Mouse (Mus musculus) NIH3T3 (cell line): ENCODE measurements around the gene Sh3bp5.

Source experiments
- DNase-seq: peaks from one replicate; pipeline ENCODE4 v3.0.0-alpha.2; 2012; ENCODE audit warnings: low read depth

Sh3bp5 gene

DNA sequence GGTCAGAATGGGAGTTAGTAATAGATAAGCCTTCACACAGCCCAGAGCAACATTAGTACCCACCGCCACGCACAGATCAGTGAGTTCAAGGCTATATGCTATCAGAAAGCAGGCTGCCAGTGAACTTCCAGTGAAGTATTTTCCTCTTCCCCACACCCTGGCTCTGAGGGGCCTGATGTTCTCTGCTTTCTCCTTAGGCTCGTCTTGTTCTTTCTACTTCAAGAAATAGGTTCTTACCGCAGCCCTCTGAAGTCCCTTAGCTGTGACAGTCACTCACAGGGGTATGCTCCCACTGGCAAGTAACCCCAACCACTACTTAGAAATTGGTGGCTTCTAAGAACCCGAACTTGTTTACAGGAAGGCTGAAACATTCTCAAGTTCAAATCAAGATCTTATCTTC, 2.8 kb downstream of the Sh3bp5 start:
- no peak for DNase-seq

DNA sequence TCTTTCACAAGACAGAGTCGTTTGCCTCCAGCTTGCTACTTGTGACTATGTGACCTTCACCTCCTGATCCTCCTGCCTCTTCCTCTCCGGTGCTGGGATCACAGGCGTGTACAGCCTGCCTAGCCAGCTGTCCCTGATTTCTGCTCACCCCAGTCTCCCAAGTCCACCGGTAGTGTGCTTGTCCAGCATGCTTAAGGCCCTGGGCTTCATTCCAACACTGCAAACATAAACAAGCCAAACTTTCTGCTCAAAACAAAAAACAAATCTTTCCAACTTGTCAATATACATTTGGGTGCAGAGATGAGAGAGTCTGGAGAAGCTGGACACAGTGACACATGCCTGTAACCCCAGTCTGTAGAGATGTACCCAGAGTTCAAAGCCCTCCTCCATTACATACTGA, 3.5 kb downstream of the Sh3bp5 start:
- peak; percentile 66 for DNase-seq

DNA sequence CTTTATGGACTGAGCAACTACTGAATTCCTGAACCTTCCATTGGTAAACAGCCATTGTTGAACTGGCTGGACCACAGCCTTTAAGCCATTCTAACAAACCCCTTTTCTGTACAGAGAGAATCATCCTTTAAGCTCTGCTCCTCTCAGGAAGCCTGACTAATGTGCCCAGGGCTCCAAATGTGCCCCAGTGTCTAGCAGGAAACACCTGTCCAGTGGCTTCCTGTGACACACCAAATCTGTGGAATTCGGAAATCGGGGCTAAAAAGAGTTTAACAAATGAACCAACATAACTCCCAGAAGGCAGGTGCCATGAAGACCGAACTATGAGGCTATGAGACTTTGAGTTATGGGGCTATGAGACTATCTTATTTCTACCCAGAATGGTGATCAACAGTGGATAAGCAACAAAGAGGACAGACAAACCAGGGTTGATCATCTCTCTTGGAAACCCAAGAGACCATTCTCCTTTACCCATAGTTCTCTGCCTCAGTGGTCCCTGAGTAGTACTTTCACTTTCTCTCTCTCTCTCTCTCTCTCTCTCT, 4.0 kb downstream of the Sh3bp5 start:
- DNase-seq = no peak

DNA sequence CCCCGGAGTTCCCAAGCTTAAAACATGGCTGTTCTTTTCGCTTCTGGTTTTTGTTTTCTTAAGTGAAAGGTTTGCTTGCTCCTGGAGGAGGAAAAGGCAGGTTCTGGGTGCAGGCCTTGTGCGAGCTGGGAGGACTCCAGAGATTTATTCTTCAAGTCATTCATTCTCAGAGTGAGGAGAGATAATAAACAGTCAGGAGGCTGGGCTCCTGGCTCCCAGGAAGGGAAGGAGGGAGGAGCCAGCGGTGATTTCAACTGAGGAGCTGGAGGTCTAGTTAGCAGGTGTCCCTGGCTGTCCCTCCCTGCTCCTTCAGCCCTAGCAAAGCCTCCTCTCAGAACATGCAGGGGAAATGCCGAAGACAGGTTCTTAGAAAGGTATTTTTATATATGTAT, 6.9 kb downstream of the Sh3bp5 start:
- DNase-seq = no peak

DNA sequence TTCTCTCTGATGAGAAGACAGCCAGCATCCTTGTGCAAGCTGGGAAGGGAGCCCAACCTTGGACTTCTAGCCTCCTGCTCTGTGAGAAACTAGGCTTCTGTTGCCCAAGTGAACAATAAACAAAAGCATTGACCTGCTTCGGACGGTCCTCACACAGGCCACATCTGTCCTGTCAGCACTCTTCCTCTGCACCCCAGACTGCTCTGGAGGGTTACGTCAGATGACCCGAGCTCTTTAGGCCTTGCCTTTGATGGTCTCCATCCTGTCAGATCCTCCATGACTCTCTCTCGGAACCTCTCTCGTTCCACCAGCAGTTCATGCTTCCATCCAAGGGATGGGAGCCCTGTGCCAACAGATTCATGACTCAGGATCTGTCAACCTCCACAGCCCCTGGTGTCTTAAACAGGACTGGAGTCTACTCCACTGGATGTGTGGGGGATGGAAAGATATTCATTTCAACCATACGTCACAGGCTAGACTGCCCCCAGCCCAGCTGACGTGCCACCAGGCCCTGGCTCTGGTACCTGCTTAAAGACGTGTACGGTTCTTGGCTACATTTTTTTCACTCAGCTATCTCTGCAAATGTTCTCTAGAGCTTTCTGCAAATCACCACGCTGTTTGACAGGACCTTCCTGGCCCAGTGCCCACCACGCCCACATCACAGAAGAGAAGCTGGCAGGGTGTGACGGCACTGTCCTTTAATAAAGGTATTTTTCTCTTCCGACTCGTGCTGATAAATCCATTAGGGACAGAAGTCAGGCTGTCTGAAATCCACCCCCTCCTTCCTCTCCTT, 7.5 kb downstream of the Sh3bp5 start:
- peak; percentile 38 for DNase-seq

DNA sequence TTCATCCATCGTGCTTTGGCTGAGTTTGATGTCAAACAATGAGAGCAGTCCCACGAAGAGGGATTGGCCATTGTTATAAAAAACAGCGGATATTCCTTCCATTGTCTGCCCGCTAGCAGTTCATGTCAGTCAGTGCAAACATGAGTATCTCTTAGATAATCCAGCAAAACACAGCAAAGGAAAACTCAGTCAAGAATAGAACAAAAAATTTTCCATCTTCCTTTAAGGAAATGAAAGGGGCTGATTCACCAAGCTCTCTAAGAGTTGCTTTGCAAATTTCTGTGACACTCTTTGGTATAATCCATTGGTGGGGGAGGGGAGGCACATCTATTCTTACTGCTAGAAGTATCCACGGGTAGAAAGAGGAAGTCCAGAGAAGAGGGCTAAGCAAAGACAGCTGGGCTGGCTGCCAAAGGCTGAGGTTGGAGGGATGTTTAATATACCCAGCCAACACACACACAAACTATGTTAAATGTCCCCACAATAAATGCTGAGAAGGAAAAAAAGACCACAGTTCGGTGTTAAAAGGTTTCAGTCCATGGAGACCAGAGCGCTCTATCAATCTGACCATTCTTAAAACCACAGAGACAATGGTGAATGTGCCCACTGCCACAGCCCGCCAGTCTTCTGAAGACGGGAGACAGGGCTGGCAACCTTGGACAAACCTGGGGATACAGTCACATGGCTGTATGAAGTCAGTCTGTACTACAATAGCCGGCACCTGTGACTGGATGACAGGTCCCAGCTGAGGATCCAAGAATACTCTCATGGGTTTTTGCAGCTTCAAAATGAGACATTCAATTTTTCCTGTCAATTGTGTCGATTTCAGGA, 12.7 kb downstream of the Sh3bp5 start:
- DNase-seq = peak; percentile 89

DNA sequence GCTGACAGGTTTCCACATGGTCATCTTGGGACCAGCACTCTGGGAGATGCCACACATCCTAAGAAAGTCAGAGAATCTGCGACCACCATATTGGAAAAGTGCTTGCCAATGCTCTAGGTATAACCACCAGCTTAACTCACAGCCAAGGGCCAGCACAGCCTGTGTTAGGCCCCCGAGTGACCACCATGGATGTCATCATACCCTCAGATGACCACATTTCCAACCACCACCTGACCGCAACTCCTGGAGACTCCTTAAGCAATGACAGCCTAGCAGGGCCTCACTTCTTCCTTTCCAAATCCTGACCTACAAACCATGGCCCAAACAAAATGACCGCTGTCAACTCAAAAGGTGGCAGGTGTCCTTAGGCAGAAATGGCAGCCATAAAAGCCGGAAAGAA, 13.5 kb downstream of the Sh3bp5 start:
- no peak for DNase-seq

DNA sequence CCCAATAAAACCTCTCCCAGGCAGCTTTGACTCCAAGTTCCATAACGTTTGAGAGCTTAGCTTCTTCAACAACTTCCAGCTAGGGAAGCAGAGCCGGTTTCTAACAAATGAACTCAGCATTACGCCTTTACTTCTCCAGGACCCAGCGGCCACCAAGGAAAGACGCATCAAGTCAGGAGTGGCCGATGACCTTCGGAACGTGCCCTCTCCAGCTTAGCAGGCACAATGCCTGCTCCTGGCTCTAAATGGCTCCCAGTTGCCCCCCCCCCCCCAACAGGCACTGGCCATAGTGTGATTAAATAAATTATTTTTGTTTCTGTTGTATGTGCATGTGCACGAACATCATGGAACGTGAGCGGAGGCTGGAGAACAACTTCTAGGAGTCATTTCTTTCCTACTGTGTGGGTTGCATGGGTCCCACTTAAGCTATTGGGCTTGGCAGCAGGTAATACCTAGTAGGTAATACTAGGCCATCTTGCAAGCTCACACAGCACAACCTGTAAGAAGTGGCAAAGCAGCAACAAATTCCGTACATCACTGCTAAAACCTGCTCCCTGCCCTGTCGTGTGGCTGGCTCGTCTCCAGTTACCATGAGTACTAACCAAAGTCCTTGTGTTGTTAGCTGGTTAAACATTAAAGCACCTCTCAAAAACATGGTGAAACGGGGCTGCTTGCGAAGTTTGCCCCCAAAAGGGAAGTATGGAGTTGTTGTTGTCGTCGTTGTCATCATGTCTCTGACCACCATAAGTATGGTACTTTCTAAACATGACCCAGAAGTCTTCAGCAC, 14.2 kb downstream of the Sh3bp5 start:
- DNase-seq = no peak

DNA sequence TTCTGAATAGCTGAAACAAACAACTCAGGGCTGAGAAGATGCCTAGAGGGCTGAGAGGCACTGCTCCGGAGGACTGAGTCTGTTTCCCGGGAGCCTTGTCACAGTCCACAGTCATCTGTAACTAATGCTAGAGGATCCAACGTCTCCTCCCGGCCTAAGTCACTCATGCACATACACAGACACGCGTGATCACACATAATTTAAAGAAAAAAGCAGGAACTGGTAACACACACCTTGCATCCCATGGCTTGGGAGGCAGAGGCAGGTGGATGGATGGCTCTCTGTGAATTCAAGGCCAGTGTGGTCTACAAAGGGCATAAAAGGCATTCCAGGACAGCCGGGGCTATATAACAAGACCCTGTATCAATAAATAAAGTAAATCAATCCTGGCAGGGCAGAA, 14.9 kb downstream of the Sh3bp5 start:
- no peak for DNase-seq

DNA sequence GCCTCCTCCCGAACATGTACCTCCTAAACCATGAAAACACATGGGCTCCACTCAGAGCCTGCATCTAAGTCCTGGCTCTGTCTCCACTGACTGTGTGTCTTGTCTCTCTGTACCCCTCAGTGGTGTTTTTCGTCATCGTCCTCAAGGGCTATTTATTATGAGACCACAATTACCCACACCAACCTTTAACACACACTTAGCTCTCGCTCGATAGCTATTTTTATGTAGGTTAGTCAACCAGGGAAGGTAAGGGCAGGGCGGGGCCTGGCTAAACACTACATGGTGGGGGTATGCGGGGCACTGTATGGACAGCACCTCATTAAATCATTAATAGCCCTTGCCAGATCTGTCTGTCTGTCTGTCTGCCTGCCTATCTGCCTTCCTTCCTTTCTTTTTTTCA, 15.3 kb downstream of the Sh3bp5 start:
- DNase-seq = no peak

DNA sequence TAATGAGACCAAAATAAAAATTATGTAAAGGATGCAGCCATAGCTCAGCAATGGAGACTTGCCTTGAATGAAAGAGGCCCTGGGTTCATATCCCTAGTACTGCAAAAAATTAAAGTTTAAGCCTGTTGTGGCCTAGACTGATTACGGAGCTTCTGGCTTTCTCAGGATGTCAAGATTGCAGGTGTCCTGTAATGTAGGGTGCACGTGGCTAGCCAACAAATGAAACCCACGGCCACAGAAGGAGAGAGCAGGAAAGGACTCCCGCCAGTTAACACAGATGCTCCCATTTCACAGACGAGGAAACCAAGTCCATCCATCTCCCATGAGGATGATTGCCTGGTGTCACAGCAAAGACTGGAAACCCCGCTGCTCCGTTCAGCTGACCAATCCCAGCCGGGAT, 15.7 kb downstream of the Sh3bp5 start:
- DNase-seq = no peak

DNA sequence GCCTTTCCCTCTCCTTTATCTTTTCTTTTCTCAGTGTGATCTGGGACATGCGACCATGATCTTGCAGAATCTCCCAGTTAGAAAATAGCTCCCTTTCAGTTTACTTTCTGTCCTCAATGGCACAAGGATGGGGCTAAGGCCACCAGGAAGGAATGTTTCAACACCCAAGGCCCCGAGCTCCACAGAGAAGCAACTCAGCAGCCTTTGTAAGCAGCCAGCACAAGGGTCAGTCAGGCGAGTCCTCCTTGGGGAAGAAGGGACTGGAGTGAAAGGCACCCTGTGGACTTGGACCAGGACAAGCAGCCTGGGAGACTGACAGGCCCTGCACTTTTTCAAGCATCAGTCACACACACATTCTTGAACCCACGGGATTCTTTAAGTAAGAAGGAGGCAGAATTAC, 16.6 kb downstream of the Sh3bp5 start:
- DNase-seq = no peak

DNA sequence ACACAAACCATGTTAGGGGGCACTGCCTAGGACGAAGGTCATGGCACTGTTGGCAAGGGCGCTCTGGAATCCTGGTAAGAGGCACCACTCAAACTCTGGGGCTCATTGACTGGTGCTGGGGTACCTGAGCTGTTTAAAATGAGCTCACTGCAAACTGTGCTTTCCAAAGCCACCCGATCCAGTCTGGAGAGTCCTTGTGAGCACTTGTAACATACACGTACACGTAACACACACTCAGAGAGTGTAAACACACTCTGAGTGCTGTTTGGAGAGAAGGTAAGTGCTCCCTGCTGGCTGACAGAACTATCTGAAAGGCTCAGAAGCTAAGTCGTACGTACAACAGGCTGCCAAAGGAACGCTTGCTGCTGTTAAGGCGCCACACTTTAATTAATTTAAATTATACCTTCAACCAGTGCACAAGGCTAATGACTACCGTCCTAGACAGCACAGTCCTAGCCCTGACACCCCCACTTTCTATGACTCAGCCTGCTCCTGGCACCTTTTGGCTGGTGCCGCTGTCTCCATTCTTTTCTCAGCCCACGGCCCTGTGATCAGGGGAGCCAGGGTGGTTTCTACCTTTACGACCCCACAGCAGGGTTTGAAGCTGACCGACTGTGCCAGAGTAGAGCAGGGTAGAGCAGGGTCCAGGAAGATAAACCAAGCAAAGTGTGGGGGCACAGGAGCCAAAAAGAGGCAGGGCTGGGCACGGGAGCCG, 18.9 kb downstream of the Sh3bp5 start:
- DNase-seq = no peak

DNA sequence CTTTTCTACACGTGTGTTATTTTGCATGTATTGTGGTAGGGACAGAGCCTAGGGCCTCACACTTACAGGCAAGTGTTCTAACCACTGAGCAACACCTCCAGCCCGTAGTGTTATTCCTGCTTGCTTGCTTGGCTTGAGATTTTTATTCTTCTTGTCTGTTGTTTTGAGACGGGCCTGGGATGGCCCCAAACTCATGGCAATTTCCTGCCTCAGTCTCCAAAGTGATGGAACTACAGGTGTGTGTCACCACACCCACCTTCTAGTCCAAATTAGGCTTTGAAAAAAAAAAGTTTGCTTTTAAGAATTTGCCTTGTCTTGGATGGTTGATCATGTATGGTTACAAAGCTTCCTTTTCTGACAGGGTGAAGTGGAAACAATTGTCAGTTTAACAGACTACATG, 19.5 kb downstream of the Sh3bp5 start:
- DNase-seq = no peak

DNA sequence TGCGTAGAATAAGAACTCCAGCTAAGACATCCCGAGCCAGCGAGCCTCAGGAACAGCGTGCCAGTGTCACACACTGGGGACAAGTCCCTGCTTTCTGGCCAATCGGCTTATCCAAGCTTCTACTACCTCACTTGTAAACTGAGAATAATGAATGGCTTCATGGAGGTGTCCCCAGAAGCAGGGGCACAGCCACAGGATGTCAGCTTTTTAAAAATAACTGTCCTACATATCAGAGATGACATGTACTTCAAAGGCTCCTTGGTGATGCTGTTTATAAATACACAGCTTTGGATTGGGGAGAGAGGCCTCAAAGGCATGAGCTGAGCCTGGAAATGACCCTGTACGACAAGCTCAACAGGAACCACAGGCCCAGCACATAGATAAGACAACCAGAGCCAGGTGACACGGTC, 20.9 kb downstream of the Sh3bp5 start:
- DNase-seq = no peak

DNA sequence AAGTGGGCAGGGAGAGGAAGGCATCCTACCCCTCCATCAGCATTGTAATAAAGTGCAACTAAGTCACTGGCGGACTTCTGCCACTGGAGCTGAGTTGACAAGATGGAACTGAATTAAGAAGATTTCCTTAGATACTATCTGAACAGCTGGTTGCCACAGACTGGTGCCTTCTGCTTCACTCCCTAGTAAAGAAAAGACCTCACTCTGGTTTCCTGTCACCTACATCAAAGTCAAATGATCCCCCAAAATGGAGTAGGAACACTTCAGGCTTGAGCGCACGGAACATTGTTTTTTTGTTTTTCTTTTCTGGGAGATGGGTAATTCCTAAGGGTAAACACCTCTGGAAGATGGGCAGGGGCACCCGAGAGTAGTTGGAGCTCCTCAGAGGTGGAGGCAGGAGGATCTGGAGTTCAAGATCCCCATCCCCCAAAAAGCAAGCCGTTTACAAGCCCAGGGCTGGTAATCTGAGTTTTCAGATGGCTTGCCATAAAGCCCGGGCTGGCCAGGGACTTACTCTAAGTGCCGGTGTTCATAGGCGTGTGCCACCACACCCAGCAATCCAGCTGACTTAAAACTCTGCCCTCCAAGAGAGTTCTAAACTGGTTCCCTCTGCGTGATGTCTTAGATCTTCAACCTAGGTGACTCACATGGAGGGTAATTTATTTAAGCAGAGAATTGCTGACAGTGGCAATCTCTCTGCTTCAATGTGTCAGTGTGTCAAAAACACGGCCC, 21.5 kb downstream of the Sh3bp5 start:
- no peak for DNase-seq

DNA sequence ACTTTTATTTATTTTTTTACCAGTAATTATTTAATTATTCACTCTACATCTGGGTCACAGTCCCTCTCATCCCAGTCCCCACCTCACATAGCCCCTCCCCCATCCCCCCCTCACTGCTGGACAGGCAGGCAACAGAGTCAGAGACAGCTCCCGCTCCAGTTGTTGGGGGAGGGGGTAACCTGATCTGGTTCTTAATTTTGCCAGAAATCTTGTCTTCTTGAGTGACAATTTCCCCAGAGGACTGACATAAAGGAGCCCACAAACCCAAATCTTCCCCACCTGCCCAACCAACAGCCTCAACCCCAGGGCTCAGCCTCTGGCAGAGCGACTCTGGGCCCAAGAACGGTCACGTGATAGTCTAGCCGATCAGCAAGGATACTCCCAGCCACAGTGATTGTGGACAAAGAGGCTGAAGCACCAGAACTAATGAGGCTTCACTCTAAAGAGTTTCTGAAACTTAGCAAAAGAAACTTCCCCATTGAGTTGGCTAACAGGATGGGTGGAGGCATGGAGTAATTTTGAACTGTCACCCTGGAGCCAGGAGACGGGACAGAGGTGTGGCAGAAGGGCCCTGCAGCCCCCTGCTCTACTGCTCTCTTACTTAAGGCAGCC, 22.3 kb downstream of the Sh3bp5 start:
- no peak for DNase-seq

DNA sequence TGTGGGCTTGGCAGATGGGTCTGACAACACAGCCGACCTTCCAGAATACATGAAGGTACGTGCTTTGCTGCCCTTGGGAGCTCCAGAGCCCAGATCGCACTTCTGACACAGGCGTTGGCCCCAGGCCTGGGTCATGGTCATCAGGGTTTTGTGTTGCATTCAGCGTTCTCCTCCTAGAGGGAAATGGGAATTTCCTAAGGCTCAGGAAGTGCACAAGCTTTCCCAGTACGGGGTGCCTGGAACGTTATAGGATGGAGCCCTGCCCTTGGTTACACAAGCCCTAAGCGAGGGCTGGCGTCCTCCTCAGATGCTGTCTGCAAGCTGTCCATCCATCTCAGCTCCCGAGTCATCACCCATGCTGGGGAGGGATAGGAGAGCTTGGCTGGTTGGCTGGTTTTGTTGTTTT, 23.2 kb downstream of the Sh3bp5 start:
- DNase-seq = peak; percentile 73

DNA sequence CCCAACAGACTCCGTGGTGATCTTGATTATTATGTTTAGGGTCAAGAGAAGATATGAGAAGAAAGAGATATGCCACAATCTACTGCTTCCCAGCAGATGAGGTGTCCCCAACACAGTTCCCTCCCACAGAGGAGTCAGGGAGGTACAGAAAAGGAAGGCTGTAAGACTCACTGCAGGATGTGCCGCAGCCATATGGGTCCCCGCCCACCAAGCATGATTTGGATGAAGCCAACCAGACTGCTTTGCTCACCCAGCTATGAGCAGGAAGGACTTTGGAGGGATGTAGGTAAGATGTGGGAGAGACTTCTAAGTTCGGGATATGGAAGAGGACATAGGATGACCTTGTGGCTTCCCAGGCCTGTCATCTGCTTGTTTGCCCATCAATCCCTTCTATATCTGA, 25.1 kb downstream of the Sh3bp5 start:
- DNase-seq = no peak

DNA sequence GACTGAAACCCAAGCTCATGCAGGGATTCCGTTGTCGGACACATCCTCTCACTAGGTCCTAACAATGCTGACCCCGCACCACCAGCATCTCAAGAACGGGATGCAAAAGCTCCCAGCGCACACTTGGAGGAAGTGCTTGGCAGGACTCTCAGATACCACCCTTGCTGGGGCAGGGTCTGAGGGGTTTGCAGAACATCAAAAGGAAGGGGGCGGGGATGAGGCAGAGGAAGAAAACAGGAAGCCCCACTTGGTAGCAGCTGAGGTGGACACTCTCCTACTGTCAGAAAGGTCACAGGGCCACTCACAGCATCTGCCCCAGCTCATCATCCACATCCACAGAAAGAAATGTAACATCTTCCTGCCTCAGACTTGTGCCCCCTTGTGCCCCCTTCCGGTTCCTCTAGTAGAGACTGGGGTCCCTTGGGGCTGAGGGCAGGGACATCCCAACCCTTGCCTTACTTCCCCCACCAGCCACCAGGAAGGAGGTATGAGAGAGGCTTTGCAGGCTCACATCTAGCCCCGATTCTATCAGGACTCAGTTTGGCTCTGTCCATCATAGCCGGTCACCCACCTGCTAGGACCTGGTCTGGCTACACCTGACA, 25.7 kb downstream of the Sh3bp5 start:
- DNase-seq = no peak
